Mouse (Mus musculus) kidney, embryonic 14.5 days (tissue): ENCODE data around the gene Acbd4. TPM values are rescaled to one million over a fixed set of nuclear protein-coding genes. Genes with fewer than 3 reads are reported as not detected.

Experiments used
- ATAC-seq: fragments of 200-750 bp; cut with Nextera tagmentation; 2 replicates; pipeline ENCODE4 v1.8.0; 2017; ENCODE audit warnings: moderate number of reproducible peaks, mild to moderate bottlenecking, moderate TSS enrichment, moderate library complexity; ENCODE audit not compliant: low FRiP score, low TSS enrichment
- H3K27ac ChIP-seq: fragments of 300-500 bp; sonication (generic); 2 replicates; pipeline ENCODE4 v1.5.1; 2014; ENCODE audit warnings: low read depth, mild to moderate bottlenecking, low read length, moderate library complexity, mixed read lengths
- H3K27me3 ChIP-seq: fragments of 300-500 bp; sonication (generic); 2 replicates; pipeline ENCODE4 v1.6.1; 2014; ENCODE audit warnings: mild to moderate bottlenecking, low read length; ENCODE audit not compliant: control insufficient read depth, insufficient read depth
- H3K36me3 ChIP-seq: fragments of 300-500 bp; sonication (generic); 2 replicates; pipeline ENCODE4 v1.6.1; 2014; ENCODE audit warnings: low read length, mixed read lengths; ENCODE audit not compliant: control insufficient read depth, insufficient read depth
- H3K4me1 ChIP-seq: fragments of 300-500 bp; sonication (generic); 2 replicates; pipeline ENCODE4 v1.6.1; 2014; ENCODE audit warnings: low read length, mixed read lengths; ENCODE audit not compliant: control insufficient read depth, insufficient read depth
- H3K4me2 ChIP-seq: fragments of 300-500 bp; sonication (generic); replicated peaks from 2 replicates; pipeline ENCODE4 v1.6.1; 2014; ENCODE audit warnings: low read depth, mild to moderate bottlenecking, low read length
- H3K4me3 ChIP-seq: fragments of 300-500 bp; sonication (generic); 2 replicates; pipeline ENCODE4 v1.5.1; 2014; ENCODE audit warnings: mild to moderate bottlenecking, low read length
- H3K9ac ChIP-seq: fragments of 300-500 bp; sonication (generic); 2 replicates; pipeline ENCODE4 v1.6.1; 2014; ENCODE audit warnings: low read depth, mild to moderate bottlenecking, low read length, moderate library complexity
- H3K9me3 ChIP-seq: fragments of 300-500 bp; sonication (generic); 2 replicates; pipeline ENCODE4 v1.6.1; 2016; ENCODE audit warnings: low read length; ENCODE audit not compliant: control insufficient read depth
- WGBS: fragments of 180-500 bp; shearing (Covaris S2); extraction: QIAGEN DNeasy Blood & Tissue Kit; methylation state at CpG from one replicate; pipeline ENCODE4 v1.1.7; 2014; 5-methylcytosine and 5-hydroxymethylcytosine counted together
- polyA plus RNA-seq: library from polyadenylated mRNA; unstranded; fragments of >200 nt; fragmentation: Nextera tagmentation; extraction: Ambion mirVana; gene quantifications from 2 replicates; pipeline ENCODE4 v1.2.1, GENCODE M21; 2014

Acbd4 gene
- polyA plus RNA-seq, 1 experiment from 2014 or later, result 15.8 TPM

GRCm38 (mm10) chr11:103132576-103133455 lies 31.3 kb downstream of the Acbd4 start:
- H3K27me3 ChIP-seq, result no peaks in the 10 kb centered on the region
- H3K27ac ChIP-seq, result peak overlapping the region; percentile 98
- H3K9me3 ChIP-seq, result no peaks in the 10 kb centered on the region
- H3K4me1 ChIP-seq, result peaks cover 25% of the 10 kb centered on the region; the same call in 1 of the 2 replicates
- WGBS, result under 1% methylated on average over 57 of the region's 58 CpGs
- peak; percentile 94 for ATAC-seq
- H3K4me2 ChIP-seq, result peak overlapping the region; percentile 57
- no peaks in the 10 kb centered on the region for H3K36me3 ChIP-seq
- peak overlapping the region; percentile 100 for H3K9ac ChIP-seq
- H3K4me3 ChIP-seq, result peak overlapping the region; percentile 98

GRCm38 (mm10) chr11:103133456-103134185 lies 32.1 kb downstream of the Acbd4 start:
- 62% methylated on average over 6 of the region's 6 CpGs for WGBS

GRCm38 (mm10) chr11:103134221-103134620 lies 32.7 kb downstream of the Acbd4 start:
- Histone ChIP-seq H3K27me3 (no peaks in the 10 kb centered on the region), H3K36me3 (peaks cover 4% of the 10 kb centered on the region; the same call in 1 of the 2 replicates), H3K4me2 (no peak overlapping the region), H3K4me3 (no peak overlapping the region), H3K9ac (no peak overlapping the region), H3K4me1 (peaks cover 25% of the 10 kb centered on the region; the same call in 1 of the 2 replicates), H3K27ac (no peak overlapping the region), H3K9me3 (no peaks in the 10 kb centered on the region)
- no peak for ATAC-seq
- WGBS, result 85% methylated on average over 3 of the region's 3 CpGs

More at GRCm38 (mm10) chr11:103133456-103134185, 32.1 kb downstream of the Acbd4 start:
- Histone ChIP-seq H3K4me3 (peak overlapping the region; percentile 34), H3K9me3 (no peaks in the 10 kb centered on the region), H3K27me3 (no peaks in the 10 kb centered on the region), H3K9ac (peak overlapping the region; percentile 58), H3K4me2 (peak overlapping the region; percentile 57), H3K4me1 (peaks cover 25% of the 10 kb centered on the region; the same call in 1 of the 2 replicates), H3K27ac (peak overlapping the region; percentile 77; the same call in 1 of the 2 replicates), H3K36me3 (no peaks in the 10 kb centered on the region; the same call in 1 of the 2 replicates)
- ATAC-seq, result no peak

DNA sequence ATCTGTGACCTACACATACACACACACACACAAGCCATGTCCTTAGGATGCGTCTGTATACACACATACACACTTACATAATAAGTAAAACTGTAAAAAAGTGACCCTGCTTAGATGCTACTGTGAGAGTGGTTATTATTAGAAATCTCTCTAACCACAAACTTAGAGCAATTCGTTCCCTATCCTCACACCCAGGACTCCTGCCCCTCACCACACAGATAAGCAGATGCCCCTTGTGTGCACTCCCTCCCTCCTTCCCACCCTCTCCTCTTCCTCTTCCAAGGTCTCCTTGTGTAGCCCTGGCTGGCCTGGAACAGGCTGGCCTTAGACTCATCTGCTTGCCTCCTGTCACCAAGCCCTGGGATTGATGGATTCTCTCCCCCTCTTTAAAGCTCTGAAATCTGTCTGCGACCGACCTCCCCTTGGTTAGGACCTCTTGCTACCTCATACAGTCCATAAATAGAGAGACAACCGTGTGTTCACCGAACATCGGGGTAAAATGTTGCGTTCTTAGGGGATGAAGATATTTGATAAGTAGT lies 34.6 kb downstream of the Acbd4 start:
- peaks cover 6% of the 10 kb centered on the region; the same call in 1 of the 2 replicates for H3K36me3 ChIP-seq
- no peak for ATAC-seq
- no peak overlapping the region for H3K4me2 ChIP-seq
- H3K4me3 ChIP-seq, result no peak overlapping the region
- peaks cover 22% of the 10 kb centered on the region; the same call in 1 of the 2 replicates for H3K4me1 ChIP-seq
- WGBS, result 83% methylated on average over 8 of the region's 8 CpGs
- H3K27me3 ChIP-seq, result no peaks in the 10 kb centered on the region
- no peak overlapping the region for H3K9ac ChIP-seq
- H3K27ac ChIP-seq, result no peak overlapping the region
- no peaks in the 10 kb centered on the region for H3K9me3 ChIP-seq

- WGBS, result 80% methylated on average over 14 of the region's 14 CpGs
- H3K36me3 ChIP-seq, result peaks cover 6% of the 10 kb centered on the region; the same call in 1 of the 2 replicates
- peak overlapping the region; percentile 79 for H3K27ac ChIP-seq
- no peak overlapping the region for H3K4me3 ChIP-seq
- H3K9me3 ChIP-seq, result no peaks in the 10 kb centered on the region
- no peaks in the 10 kb centered on the region for H3K27me3 ChIP-seq
- no peak overlapping the region for H3K4me2 ChIP-seq
- H3K4me1 ChIP-seq, result peaks cover 26% of the 10 kb centered on the region
- H3K9ac ChIP-seq, result peak overlapping the region; percentile 40
- no peak for ATAC-seq
Measured at GRCm38 (mm10) chr11:103139951-103140762, 38.7 kb downstream of the Acbd4 start.

DNA sequence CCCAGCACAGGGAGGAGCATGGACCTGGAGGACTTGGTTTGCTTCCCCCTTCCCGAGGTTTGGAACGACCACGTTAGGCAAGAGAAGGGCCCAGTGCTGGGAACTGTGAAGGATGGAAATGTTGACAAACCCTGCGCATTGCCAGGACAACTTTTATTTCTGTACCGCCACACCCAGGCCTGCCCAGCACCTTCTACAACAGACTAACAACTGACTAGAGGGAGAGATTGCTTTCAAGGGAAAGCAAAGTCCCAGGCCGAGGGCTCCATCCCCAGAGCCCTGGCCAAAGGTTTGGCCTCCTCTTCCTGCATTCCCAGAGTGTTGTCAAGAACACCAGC lies 39.2 kb downstream of the Acbd4 start:
- Histone ChIP-seq H3K4me2 (no peak overlapping the region), H3K9me3 (no peaks in the 10 kb centered on the region), H3K27ac (peak overlapping the region; percentile 79), H3K9ac (peak overlapping the region; percentile 40), H3K27me3 (no peaks in the 10 kb centered on the region), H3K4me1 (peaks cover 29% of the 10 kb centered on the region), H3K36me3 (peaks cover 6% of the 10 kb centered on the region; the same call in 1 of the 2 replicates), H3K4me3 (no peak overlapping the region)
- no peak for ATAC-seq
- WGBS, result 68% methylated on average over 6 of the region's 6 CpGs

DNA sequence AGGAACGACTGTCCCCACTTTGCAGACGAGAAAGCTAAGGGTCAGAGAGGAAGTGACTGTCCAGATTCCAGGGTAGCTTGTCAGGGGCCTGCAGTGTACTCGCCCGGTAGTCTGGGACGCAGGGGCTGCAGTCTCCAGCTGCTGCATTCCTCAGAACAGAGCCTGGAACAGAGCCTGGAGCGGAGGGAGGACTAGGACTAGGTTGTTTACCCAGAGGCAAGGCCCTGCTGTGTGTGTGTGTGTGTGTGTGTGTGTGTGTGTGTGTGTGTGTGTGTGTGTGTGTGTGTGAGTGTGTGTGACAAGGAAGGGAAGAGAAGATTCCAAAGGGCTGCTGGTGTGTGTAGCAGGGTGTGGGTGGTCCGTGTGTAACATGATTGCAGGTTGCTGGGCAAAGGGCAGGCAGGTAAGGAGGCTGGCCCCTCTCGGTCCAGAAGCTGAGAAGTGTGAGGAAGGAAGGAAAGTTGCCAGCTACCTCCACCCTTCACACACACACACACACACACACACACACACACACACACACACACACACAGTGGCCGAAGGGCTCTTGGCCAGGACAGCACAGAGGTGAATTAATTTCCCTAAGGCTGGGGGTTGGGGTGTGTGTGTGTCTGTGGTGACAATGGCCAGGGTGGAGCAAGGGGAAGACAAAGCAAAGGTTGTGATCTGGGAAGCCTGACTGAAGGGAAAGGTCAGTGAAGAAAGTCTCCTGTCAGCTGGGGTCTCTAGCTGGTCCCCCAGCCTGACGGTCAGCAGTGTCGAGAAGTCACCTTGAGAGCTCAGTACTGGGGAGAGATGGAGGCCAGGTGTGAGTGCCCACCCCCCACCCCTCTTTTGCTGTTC lies 39.8 kb downstream of the Acbd4 start:
- Histone ChIP-seq H3K27me3 (no peaks in the 10 kb centered on the region), H3K4me2 (peak overlapping the region; percentile 8; the same call in 1 of the 2 replicates), H3K9ac (peak overlapping the region; percentile 40; the same call in 1 of the 2 replicates), H3K36me3 (peaks cover 6% of the 10 kb centered on the region; the same call in 1 of the 2 replicates), H3K4me3 (no peak overlapping the region), H3K4me1 (peaks cover 29% of the 10 kb centered on the region), H3K27ac (peak overlapping the region; percentile 79), H3K9me3 (no peaks in the 10 kb centered on the region)
- peak; percentile 48; the same call in 1 of the 2 replicates for ATAC-seq
- WGBS, result 18% methylated on average over 10 of the region's 11 CpGs
